20 mouse cellular contexts compared by ENCODE assay signal in the genomic region with DNA sequence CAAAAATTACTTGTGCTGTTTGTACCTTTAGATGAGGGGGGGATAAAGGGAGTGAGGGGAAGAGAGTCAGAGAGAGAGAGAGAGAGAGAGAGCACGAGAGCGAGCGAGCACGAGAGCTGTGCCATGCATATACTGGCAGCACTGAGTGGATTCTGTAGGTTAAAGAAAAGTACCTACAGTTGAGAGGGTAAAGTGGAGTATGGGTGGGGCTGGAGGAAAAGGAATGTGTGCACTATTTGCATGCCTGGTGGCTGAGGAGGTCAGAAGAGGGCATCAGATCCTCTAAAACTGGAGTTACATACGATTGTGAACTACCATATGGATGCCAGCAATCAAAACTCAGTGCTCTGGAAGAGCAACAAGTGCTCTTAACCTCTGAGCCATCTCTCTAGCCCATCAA. TPM values are rescaled to one million over a fixed set of nuclear protein-coding genes. Genes with fewer than 3 reads are reported as not detected.
DNase-seq lines count a peak whose midpoint lies in the region; ATAC-seq and TF ChIP-seq lines count a peak whose summit lies in the region.
"Had no signal": no experiment of that assay in that cellular context is flagged by ENCODE, and none has a peak within 500 bp of the region (broad histone marks: within the 10 kb centered on the region; RNA-seq: fewer than 3 reads in every experiment).

No protein-coding gene starts in this region.

- peaks cover 47% of the 10 kb centered on the region for H3K36me3 ChIP-seq in liver, embryonic 13.5 days
- peaks cover 6% of the 10 kb centered on the region; the same call in 1 of the 2 replicates for H3K36me3 ChIP-seq in stomach, embryonic 14.5 days (ENCODE audit: control insufficient read depth, insufficient read depth, low read length)
- H3K36me3 ChIP-seq in stomach, postnatal 0 days (ENCODE audit: control insufficient read depth, insufficient read depth, low read length), result no peaks in the 10 kb centered on the region; the same call in 1 of the 2 replicates
- no peaks in the 10 kb centered on the region for H3K36me3 ChIP-seq in intestine, embryonic 15.5 days

- H3K9me3 ChIP-seq in liver, embryonic 13.5 days (replicated peaks), result no peaks in the 10 kb centered on the region
- no peaks in the 10 kb centered on the region for H3K9me3 ChIP-seq in stomach, embryonic 14.5 days (ENCODE audit: control insufficient read depth, low read depth, low read length)
- no peaks in the 10 kb centered on the region for H3K9me3 ChIP-seq in stomach, postnatal 0 days (ENCODE audit: control insufficient read depth, low read length)
- H3K9me3 ChIP-seq in intestine, embryonic 15.5 days, result no peaks in the 10 kb centered on the region
- H3K9me3 ChIP-seq: embryonic facial prominence, embryonic 10.5 days; forebrain, embryonic 13.5 days; heart, embryonic 10.5 days; hindbrain, embryonic 13.5 days had no signal

- H3K9ac ChIP-seq in liver, embryonic 13.5 days, result 0 out of 2 replicates have a peak overlapping the region, but pooled peaks have one; percentile 40
- H3K9ac ChIP-seq in stomach, embryonic 14.5 days (replicated peaks; ENCODE audit: low read depth, low read length), result no peak overlapping the region
- H3K9ac ChIP-seq in stomach, postnatal 0 days (ENCODE audit: low read length), result no peak overlapping the region
- no peak overlapping the region for H3K9ac ChIP-seq in intestine, embryonic 15.5 days
- H3K9ac ChIP-seq: forebrain, embryonic 13.5 days; hindbrain, embryonic 13.5 days had no signal

- H3K27me3 ChIP-seq in liver, embryonic 13.5 days, result no peaks in the 10 kb centered on the region
- H3K27me3 ChIP-seq in stomach, embryonic 14.5 days (ENCODE audit: control insufficient read depth, insufficient read depth, low read length), result no peaks in the 10 kb centered on the region
- H3K27me3 ChIP-seq in stomach, postnatal 0 days (ENCODE audit: control insufficient read depth, insufficient read depth, low read length), result no peaks in the 10 kb centered on the region
- H3K27me3 ChIP-seq in intestine, embryonic 15.5 days (replicated peaks), result no peaks in the 10 kb centered on the region
- H3K27me3 ChIP-seq: CH12.LX; forebrain, embryonic 13.5 days; hindbrain, embryonic 13.5 days; Patski had no signal

- H3K4me3 ChIP-seq in liver, embryonic 13.5 days (replicated peaks), result no peak overlapping the region
- no peak overlapping the region for H3K4me3 ChIP-seq in stomach, embryonic 14.5 days (ENCODE audit: low read depth, low read length)
- H3K4me3 ChIP-seq in stomach, postnatal 0 days (ENCODE audit: low read depth, low read length), result no peak overlapping the region
- no peak overlapping the region for H3K4me3 ChIP-seq in intestine, embryonic 15.5 days (replicated peaks)
- H3K4me3 ChIP-seq: embryonic facial prominence, embryonic 10.5 days; forebrain, embryonic 13.5 days; gastrocnemius, adult 2 months; heart, embryonic 10.5 days; hindbrain, embryonic 13.5 days had no signal

- ATAC-seq in liver, embryonic 13.5 days (ENCODE audit: low read depth), result no peak
- 0 out of 2 replicates have a peak, but pooled peaks have one; percentile 26 for ATAC-seq in stomach, embryonic 14.5 days (ENCODE audit: insufficient number of reproducible peaks, insufficient read depth, low FRiP score, low read depth)
- ATAC-seq in stomach, postnatal 0 days (ENCODE audit: low FRiP score, low TSS enrichment), result no peak
- ATAC-seq in intestine, embryonic 15.5 days, result no peak
- ATAC-seq: forebrain, embryonic 13.5 days; Patski had no signal

- no peak for DNase-seq in liver, embryonic 13.5 days
- no peak for DNase-seq in liver
- DNase-seq in stomach, postnatal 0 days (ENCODE audit: low spot score), result no peak
- DNase-seq in lung, postnatal 10 days, result peak; percentile 16
- no peak for DNase-seq in kidney, postnatal 14 days
- DNase-seq: adrenal gland, adult 8-10 months; adrenal gland, postnatal 36 days; cerebellum, adult 2 months; cerebellum, postnatal 10 days; gastrocnemius, adult 2 months; gastrocnemius, postnatal 25 days; heart, postnatal 10 days had no signal

- TF ChIP-seq CTCF in stomach, postnatal 0 days (IDR thresholded peaks at IDR 0.05; ENCODE audit: low read depth), result no peak

- H3K27ac ChIP-seq in liver, embryonic 13.5 days, result peak overlapping the region; percentile 86; the same call in 1 of the 2 replicates
- no peak overlapping the region for H3K27ac ChIP-seq in stomach, embryonic 14.5 days (ENCODE audit: low read length)
- no peak overlapping the region for H3K27ac ChIP-seq in stomach, postnatal 0 days (replicated peaks)
- no peak overlapping the region for H3K27ac ChIP-seq in intestine, embryonic 15.5 days
- H3K27ac ChIP-seq: embryonic facial prominence, embryonic 10.5 days; forebrain, embryonic 13.5 days; gastrocnemius, adult 2 months; heart, embryonic 10.5 days; hindbrain, embryonic 13.5 days had no signal

- no peak overlapping the region for H3K4me2 ChIP-seq in liver, embryonic 13.5 days
- H3K4me2 ChIP-seq in stomach, embryonic 14.5 days (replicated peaks; ENCODE audit: low read depth, low read length), result no peak overlapping the region
- H3K4me2 ChIP-seq in stomach, postnatal 0 days (replicated peaks; ENCODE audit: low read depth), result no peak overlapping the region
- no peak overlapping the region for H3K4me2 ChIP-seq in intestine, embryonic 15.5 days (replicated peaks)
- H3K4me2 ChIP-seq: forebrain, embryonic 13.5 days; hindbrain, embryonic 13.5 days had no signal

- 90% methylated on average over 5 of the region's 5 CpGs for WGBS in liver, embryonic 13.5 days (ENCODE audit: insufficient replicate concordance)
- 86% methylated on average over 5 of the region's 5 CpGs for WGBS in stomach, embryonic 14.5 days
- 82% methylated on average over 5 of the region's 5 CpGs for WGBS in stomach, postnatal 0 days
- 82% methylated on average over 5 of the region's 5 CpGs for WGBS in intestine, embryonic 15.5 days

- peaks cover 34% of the 10 kb centered on the region for H3K4me1 ChIP-seq in liver, embryonic 13.5 days (replicated peaks)
- no peaks in the 10 kb centered on the region for H3K4me1 ChIP-seq in stomach, embryonic 14.5 days (ENCODE audit: control insufficient read depth, insufficient read depth, low read length)
- H3K4me1 ChIP-seq in stomach, postnatal 0 days (replicated peaks; ENCODE audit: control insufficient read depth, insufficient read depth), result no peaks in the 10 kb centered on the region
- H3K4me1 ChIP-seq in intestine, embryonic 15.5 days (replicated peaks), result no peaks in the 10 kb centered on the region
- H3K4me1 ChIP-seq: embryonic facial prominence, embryonic 10.5 days; forebrain, embryonic 13.5 days; heart, embryonic 10.5 days had no signal

- TF ChIP-seq EP300 in stomach, postnatal 0 days (optimal IDR thresholded peaks at IDR 0.05), result no peak

RNA-seq across cellular contexts. Expression of a gene that starts 20.8 kb away (rescaled TPM):
- 24.9 and 29.3 TPM in 2 replicates for polyA plus RNA-seq in liver, embryonic 13.5 days (2015; fragmentation: Nextera tagmentation; extraction: Ambion mirVana)
- 53.2 and 58.7 TPM in 2 replicates for polyA plus RNA-seq in stomach, embryonic 14.5 days (2014; fragmentation: Nextera tagmentation; extraction: Ambion mirVana)
- 38.0 and 39.2 TPM in 2 replicates for polyA plus RNA-seq in stomach, postnatal 0 days (2015; fragmentation: Nextera tagmentation; extraction: Ambion mirVana)
- polyA plus RNA-seq in intestine, embryonic 15.5 days (2015; fragmentation: Nextera tagmentation; extraction: Ambion mirVana), result 56.6 and 63.9 TPM in 2 replicates

RNA-seq across cellular contexts. Expression of a gene that starts 36.6 kb away (rescaled TPM):
- 15.6 and 16.2 TPM in 2 replicates for polyA plus RNA-seq in liver, embryonic 13.5 days (2015; fragmentation: Nextera tagmentation; extraction: Ambion mirVana)
- polyA plus RNA-seq in stomach, embryonic 14.5 days (2014; fragmentation: Nextera tagmentation; extraction: Ambion mirVana), result 6.2 and 7.1 TPM in 2 replicates
- polyA plus RNA-seq in stomach, postnatal 0 days (2015; fragmentation: Nextera tagmentation; extraction: Ambion mirVana), result 6.3 and 6.4 TPM in 2 replicates
- 6.2 and 6.4 TPM in 2 replicates for polyA plus RNA-seq in intestine, embryonic 15.5 days (2015; fragmentation: Nextera tagmentation; extraction: Ambion mirVana)
